Mouse (Mus musculus) liver, adult 2 months (tissue): ENCODE results near the gene Tmem9b.

ENCODE experiments used
- CTCF ChIP-seq: fragments of 200-500 bp; IDR thresholded peaks from 2 replicates; pipeline ENCODE4 v1.5.1; 2011; ENCODE audit warnings: low read depth, low read length, control low read depth
- POLR2A ChIP-seq: fragments of 200-500 bp; IDR thresholded peaks from 2 replicates; pipeline ENCODE4 v1.6.1; 2011; ENCODE audit warnings: low read length, control low read depth; ENCODE audit not compliant: insufficient read depth; ENCODE audit errors: extremely low read depth

DNA sequence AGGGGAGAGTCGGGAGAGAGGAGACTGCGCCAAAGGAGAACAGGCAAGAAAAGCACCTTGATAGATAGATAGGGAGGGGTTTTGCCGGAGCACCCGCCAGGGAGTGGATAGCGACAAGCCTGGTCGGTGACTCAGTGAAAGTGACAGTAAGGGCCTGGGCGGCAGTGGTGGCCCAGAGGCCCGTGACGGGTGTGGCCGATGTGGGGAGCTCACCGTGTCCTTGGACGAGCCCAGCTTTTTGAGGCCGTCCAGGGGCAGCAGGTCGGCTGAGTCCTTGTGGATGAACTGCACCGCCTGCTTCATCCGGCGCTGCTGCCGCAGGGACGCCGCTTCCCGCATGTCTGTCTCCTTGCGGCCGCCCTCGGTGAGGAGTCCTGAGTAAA lies 28.4 kb upstream of the Tmem9b start:
- TF ChIP-seq CTCF (no peak), POLR2A (no peak)
